Mouse (Mus musculus): ENCODE measurements around the gene Ccdc169.
A peak's percentile ranks its signal among the peaks of the same experiment; 100 is the strongest.

The Ccdc169 gene

DNA sequence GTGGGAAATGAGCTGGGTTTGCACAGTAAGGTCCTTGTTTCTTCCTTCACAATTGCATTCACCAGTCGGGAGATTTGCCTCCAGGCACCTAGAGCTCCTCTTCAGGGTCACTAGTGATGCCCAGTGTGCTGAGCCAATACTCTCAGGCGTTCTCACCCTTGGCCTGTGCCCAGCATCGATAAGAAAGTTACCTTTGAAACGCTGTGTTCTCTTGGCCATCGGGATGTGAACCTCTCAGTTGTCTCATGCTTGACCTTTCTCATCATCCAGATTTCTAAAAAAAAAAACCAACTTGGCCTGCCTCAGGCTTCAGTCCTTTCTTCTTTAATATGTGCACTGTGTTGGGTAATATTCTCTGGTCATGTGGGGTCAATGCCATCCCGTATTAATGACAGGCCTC is 9.3 kb downstream of the Ccdc169 start:
- Histone ChIP-seq H3K36me3 (ENCODE audit: control insufficient read depth, insufficient read depth, low read length, poor library complexity, severe bottlenecking) (no peaks in the 10 kb centered on the region), H3K27me3 (ENCODE audit: control insufficient read depth, insufficient read depth, low read length, poor library complexity, severe bottlenecking) (no peaks in the 10 kb centered on the region)
- DNase-seq (ENCODE audit: low read depth, low spot score) = no peak

DNA sequence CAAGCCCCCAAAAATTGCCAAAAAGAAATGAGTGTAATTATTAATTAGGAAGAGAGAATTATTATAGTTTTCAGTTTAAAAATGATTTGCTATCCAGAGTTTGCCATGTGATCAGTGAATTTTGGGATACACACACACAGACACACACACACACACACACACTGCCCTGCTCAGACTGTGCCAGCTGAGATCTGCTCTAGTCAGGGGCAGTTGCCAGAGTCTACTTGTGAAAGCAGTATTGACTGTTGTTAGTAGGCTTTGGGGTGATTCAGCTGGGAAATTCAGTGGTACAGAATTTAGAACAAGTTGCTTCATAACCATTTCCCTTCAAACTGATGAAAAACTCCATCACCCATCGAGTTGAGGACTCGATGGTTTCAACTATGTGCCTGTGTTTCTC is 10.0 kb downstream of the Ccdc169 start:
- H3K27me3 ChIP-seq (ENCODE audit: control insufficient read depth, insufficient read depth, low read length, poor library complexity, severe bottlenecking) = no peaks in the 10 kb centered on the region
- H3K36me3 ChIP-seq (ENCODE audit: control insufficient read depth, insufficient read depth, low read length, poor library complexity, severe bottlenecking) = no peaks in the 10 kb centered on the region
- DNase-seq (ENCODE audit: low read depth, low spot score) = no peak

- no peak for DNase-seq (ENCODE audit: low read depth, low spot score)
- H3K27me3 ChIP-seq (ENCODE audit: control insufficient read depth, insufficient read depth, low read length, poor library complexity, severe bottlenecking) = no peaks in the 10 kb centered on the region
- H3K36me3 ChIP-seq (ENCODE audit: control insufficient read depth, insufficient read depth, low read length, poor library complexity, severe bottlenecking) = no peaks in the 10 kb centered on the region
These were observed 11.0 kb downstream of the Ccdc169 start for GRCm38 (mm10) chr3:55148091-55148490.

DNA sequence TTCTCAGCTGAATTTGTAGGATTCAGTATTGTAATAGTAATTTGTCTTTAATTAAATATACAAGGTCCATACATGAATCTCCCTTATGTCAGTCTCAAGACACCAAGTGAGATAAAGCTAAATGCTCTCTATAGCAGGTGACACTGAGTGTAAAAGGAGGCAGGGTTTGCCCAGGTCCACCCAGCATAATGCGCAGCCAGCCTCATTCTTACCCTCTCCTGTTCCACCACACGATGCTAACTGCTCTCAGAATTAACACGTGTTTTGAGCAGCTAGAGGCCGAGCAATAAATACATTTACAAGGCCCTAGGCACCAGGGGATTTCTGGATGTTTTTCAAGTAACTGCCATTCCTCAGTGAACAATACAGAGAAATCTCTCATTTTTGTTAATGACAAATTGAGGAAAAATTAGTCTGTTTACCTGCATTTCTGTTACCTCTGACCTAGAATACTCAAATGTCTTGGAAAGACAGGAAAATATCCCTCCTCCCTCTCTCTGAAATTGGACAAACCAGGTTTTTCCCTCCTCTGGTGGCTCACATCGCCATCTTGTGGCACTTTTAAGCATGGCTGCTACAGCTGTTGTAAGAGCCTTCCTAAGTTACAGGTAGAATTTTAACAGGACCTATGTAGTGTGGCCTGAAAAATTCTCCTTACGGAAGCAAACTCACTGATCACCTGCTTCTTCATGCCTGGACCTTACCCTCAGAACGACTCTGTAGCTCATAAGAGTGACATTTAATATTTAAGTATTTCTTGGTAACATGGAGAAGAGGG is 14.7 kb downstream of the Ccdc169 start:
- no peaks in the 10 kb centered on the region for H3K27me3 ChIP-seq (ENCODE audit: control insufficient read depth, insufficient read depth, low read length, poor library complexity, severe bottlenecking)
- H3K36me3 ChIP-seq (ENCODE audit: control insufficient read depth, insufficient read depth, low read length, poor library complexity, severe bottlenecking) = no peaks in the 10 kb centered on the region
- DNase-seq (ENCODE audit: low read depth, low spot score) = no peak

DNA sequence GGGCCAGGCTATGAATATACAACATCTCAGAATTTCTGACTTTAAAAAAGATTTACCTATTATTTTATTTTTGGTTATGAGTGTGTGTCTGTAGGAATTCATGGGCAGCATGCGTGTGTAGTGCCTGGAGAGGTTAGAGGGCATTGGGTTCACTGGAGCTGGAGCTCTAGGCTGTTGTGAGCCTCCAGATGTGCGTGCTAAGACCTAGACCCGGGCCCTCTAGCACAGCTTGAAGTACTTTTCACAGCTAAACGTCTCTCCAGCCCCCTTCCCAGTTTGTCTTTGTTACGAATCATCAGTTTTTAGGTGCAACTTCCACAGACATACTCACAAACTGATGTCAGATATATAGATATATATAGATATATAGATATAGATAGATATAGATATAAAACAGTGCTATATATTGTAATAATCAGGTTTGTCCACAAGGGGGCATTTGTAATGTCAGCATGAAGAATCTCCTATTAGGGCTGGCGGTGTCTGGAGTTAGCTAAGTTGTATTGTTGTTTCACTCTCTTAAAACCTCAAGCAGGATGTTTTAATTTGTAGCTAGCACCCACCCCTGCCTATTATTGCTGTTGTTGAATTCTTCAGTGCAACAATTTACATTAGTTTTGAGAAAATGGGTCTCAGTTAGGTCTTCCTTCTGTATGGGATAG is 15.7 kb downstream of the Ccdc169 start:
- no peaks in the 10 kb centered on the region for H3K27me3 ChIP-seq (ENCODE audit: control insufficient read depth, insufficient read depth, low read length, poor library complexity, severe bottlenecking)
- DNase-seq (ENCODE audit: low read depth, low spot score) = peak; percentile 48

DNA sequence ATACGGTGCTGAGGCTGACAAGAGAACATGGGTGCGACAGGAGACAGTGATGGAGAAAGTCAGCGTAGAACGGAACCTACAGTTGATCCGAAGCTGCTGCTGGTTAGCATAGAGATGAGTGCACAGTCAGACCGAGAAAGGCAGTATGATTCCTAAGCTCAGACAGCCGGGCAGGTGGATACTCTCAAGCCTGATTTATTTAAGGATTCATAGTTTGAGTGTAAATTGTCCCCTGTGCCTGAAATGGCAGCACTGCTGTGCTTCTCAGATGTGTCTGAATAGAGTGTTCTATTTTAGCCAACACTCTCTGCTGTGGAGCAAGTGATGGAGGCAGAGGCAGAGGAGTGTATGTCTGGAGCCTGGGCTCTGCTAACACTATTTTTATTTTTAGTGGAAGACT is 17.0 kb downstream of the Ccdc169 start:
- DNase-seq (ENCODE audit: low read depth, low spot score) = no peak
- no peaks in the 10 kb centered on the region for H3K36me3 ChIP-seq (ENCODE audit: control insufficient read depth, insufficient read depth, low read length, poor library complexity, severe bottlenecking)
- H3K27me3 ChIP-seq (ENCODE audit: control insufficient read depth, insufficient read depth, low read length, poor library complexity, severe bottlenecking) = no peaks in the 10 kb centered on the region

More for the DNA sequence above, 15.7 kb downstream of the Ccdc169 start:
- H3K36me3 ChIP-seq (ENCODE audit: control insufficient read depth, insufficient read depth, low read length, poor library complexity, severe bottlenecking) = no peaks in the 10 kb centered on the region

GRCm38 (mm10) chr3:55157413-55157812 is 20.3 kb downstream of the Ccdc169 start:
- Histone ChIP-seq H3K36me3 (ENCODE audit: control insufficient read depth, insufficient read depth, low read length, poor library complexity, severe bottlenecking) (no peaks in the 10 kb centered on the region), H3K27me3 (ENCODE audit: control insufficient read depth, insufficient read depth, low read length, poor library complexity, severe bottlenecking) (no peaks in the 10 kb centered on the region)
- no peak for DNase-seq (ENCODE audit: low read depth, low spot score)

GRCm38 (mm10) chr3:55161144-55161543 is 24.0 kb downstream of the Ccdc169 start:
- H3K27me3 ChIP-seq (ENCODE audit: control insufficient read depth, insufficient read depth, low read length, poor library complexity, severe bottlenecking) = no peaks in the 10 kb centered on the region
- no peak for DNase-seq (ENCODE audit: low read depth, low spot score)

DNA sequence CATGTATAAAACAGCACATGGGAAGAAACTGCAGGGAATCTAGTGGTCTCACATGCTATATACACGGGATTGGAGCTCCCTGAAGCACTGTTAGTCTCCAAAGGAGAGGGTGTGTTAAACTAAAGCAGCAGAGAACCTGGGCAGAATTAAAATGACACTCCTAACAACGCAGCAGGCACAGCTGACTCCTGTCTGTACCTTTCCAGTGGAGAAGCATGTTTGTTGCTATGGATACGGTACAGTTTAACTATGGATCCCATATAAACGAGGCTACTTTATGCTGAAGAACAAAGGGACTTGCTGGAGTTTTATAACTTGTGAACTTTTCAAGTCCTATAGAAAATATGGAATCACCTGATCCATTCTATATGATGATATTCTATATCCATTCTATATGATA is 26.4 kb downstream of the Ccdc169 start:
- Histone ChIP-seq H3K36me3 (ENCODE audit: control insufficient read depth, insufficient read depth, low read length, poor library complexity, severe bottlenecking) (no peaks in the 10 kb centered on the region), H3K27me3 (ENCODE audit: control insufficient read depth, insufficient read depth, low read length, poor library complexity, severe bottlenecking) (no peaks in the 10 kb centered on the region)
- DNase-seq (ENCODE audit: low read depth, low spot score) = no peak

More at GRCm38 (mm10) chr3:55161144-55161543, 24.0 kb downstream of the Ccdc169 start:
- no peaks in the 10 kb centered on the region for H3K36me3 ChIP-seq (ENCODE audit: control insufficient read depth, insufficient read depth, low read length, poor library complexity, severe bottlenecking)

DNA sequence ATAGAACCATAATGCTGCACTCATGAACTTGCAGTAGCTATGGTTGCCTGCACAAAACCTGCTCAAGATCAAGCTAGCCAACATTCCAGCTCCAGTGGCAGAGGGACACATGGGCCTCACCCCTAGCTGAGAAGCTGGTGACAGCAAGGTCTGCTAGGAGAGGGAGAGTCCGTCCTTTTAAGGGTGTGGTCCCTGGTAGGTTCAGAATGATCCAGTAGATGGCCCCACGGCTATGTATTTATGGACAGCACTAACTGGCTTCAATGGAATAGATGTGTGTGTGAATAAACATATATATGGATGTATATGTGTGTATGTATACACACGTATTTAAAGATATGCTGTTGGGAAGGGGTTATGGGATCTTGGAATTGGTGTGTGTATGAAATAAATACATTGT is 35.3 kb downstream of the Ccdc169 start:
- H3K36me3 ChIP-seq (ENCODE audit: control insufficient read depth, insufficient read depth, low read length, poor library complexity, severe bottlenecking) = no peaks in the 10 kb centered on the region

GRCm38 (mm10) chr3:55177271-55177670 is 40.1 kb downstream of the Ccdc169 start:
- DNase-seq (ENCODE audit: low read depth, low spot score) = no peak
- no peaks in the 10 kb centered on the region; the same call in 1 of the 2 replicates for H3K27me3 ChIP-seq (ENCODE audit: control insufficient read depth, insufficient read depth, low read length, poor library complexity, severe bottlenecking)
- no peaks in the 10 kb centered on the region for H3K36me3 ChIP-seq (ENCODE audit: control insufficient read depth, insufficient read depth, low read length, poor library complexity, severe bottlenecking)

More for the DNA sequence above, 35.3 kb downstream of the Ccdc169 start:
- no peak for DNase-seq (ENCODE audit: low read depth, low spot score)
- H3K27me3 ChIP-seq (ENCODE audit: control insufficient read depth, insufficient read depth, low read length, poor library complexity, severe bottlenecking) = no peaks in the 10 kb centered on the region

DNA sequence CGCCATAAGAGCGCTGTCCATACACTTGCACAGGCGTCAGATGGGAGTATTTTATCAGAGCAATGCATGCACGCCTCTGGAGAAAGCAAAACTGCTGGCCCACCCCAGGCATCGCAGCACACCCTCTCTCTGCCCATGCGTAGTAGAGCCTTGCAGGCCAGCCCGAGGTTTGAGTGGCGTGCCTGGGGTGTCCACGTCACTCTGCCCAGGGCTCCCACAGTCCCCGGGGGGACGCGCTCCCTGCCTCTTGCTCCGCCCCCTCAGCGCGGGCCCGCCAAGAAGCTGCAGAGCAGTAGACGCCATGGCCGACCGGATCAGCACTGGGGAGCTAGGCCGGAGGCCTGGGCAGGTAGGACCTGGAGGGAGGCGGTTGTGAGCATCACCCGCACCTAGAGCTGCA is 44.6 kb downstream of the Ccdc169 start, which contains the start of gene Sohlh2:
Gene Sohlh2 (plus strand): TSS at position 263 of the 400 bp plus-strand sequence.
- no peak for DNase-seq (ENCODE audit: low read depth, low spot score)
- no peaks in the 10 kb centered on the region for H3K36me3 ChIP-seq (ENCODE audit: control insufficient read depth, insufficient read depth, low read length, poor library complexity, severe bottlenecking)
- no peaks in the 10 kb centered on the region; the same call in 1 of the 2 replicates for H3K27me3 ChIP-seq (ENCODE audit: control insufficient read depth, insufficient read depth, low read length, poor library complexity, severe bottlenecking)

GRCm38 (mm10) chr3:55191668-55192067 is 54.5 kb downstream of the Ccdc169 start:
- no peaks in the 10 kb centered on the region; the same call in 1 of the 2 replicates for H3K27me3 ChIP-seq (ENCODE audit: control insufficient read depth, insufficient read depth, low read length, poor library complexity, severe bottlenecking)
- no peak for DNase-seq (ENCODE audit: low read depth, low spot score)
- no peaks in the 10 kb centered on the region for H3K36me3 ChIP-seq (ENCODE audit: control insufficient read depth, insufficient read depth, low read length, poor library complexity, severe bottlenecking)

GRCm38 (mm10) chr3:55193351-55193750 is 56.2 kb downstream of the Ccdc169 start:
- Histone ChIP-seq H3K36me3 (ENCODE audit: control insufficient read depth, insufficient read depth, low read length, poor library complexity, severe bottlenecking) (no peaks in the 10 kb centered on the region), H3K27me3 (ENCODE audit: control insufficient read depth, insufficient read depth, low read length, poor library complexity, severe bottlenecking) (no peaks in the 10 kb centered on the region; the same call in 1 of the 2 replicates)
- no peak for DNase-seq (ENCODE audit: low read depth, low spot score)

- no peak for DNase-seq (ENCODE audit: low read depth, low spot score)
- Histone ChIP-seq H3K27me3 (ENCODE audit: control insufficient read depth, insufficient read depth, low read length, poor library complexity, severe bottlenecking) (no peaks in the 10 kb centered on the region; the same call in 1 of the 2 replicates), H3K36me3 (ENCODE audit: control insufficient read depth, insufficient read depth, low read length, poor library complexity, severe bottlenecking) (no peaks in the 10 kb centered on the region)
These were observed 57.7 kb downstream of the Ccdc169 start for GRCm38 (mm10) chr3:55194792-55195191.

Data from splenic B cell, adult 2 months (primary cell).